Mouse (Mus musculus) cerebellum, adult 9-10 months (tissue): Measurements from ENCODE around the gene Rere.
"Not testable (repeated sequence)": the region's sequence is repeated elsewhere in the genome, so short reads cannot be mapped to it uniquely, and the experiment has no call there.

Experiments
- DNase-seq: peaks from one replicate; pipeline ENCODE4 v3.0.0; 2022

Gene Rere

GRCm38 (mm10) chr4:150472751-150473436 lies 191.4 kb downstream of the Rere start:
- no peak for DNase-seq

- DNase-seq, result no peak
These were observed 192.1 kb downstream of the Rere start for GRCm38 (mm10) chr4:150473437-150474070.

- DNase-seq, result no peak
These were observed 192.6 kb downstream of the Rere start for GRCm38 (mm10) chr4:150474086-150474485.

- no peak for DNase-seq
These were observed 194.8 kb downstream of the Rere start for GRCm38 (mm10) chr4:150476258-150476657.

GRCm38 (mm10) chr4:150478006-150478405 lies 196.6 kb downstream of the Rere start:
- DNase-seq, result no peak

GRCm38 (mm10) chr4:150483081-150483480 lies 201.6 kb downstream of the Rere start:
- DNase-seq, result not testable (repeated sequence)

GRCm38 (mm10) chr4:150486097-150486496 lies 204.7 kb downstream of the Rere start:
- DNase-seq, result no peak

GRCm38 (mm10) chr4:150487109-150487508 lies 205.7 kb downstream of the Rere start:
- DNase-seq, result no peak

- peak; percentile 85 for DNase-seq
These were observed 206.8 kb downstream of the Rere start for GRCm38 (mm10) chr4:150488096-150488748.

GRCm38 (mm10) chr4:150488767-150489166 lies 207.3 kb downstream of the Rere start:
- peak; percentile 46 for DNase-seq

GRCm38 (mm10) chr4:150490050-150490449 lies 208.6 kb downstream of the Rere start:
- peak; percentile 44 for DNase-seq

GRCm38 (mm10) chr4:150491710-150492109 lies 210.3 kb downstream of the Rere start:
- peak; percentile 19 for DNase-seq

GRCm38 (mm10) chr4:150493258-150493937 lies 212.0 kb downstream of the Rere start:
- DNase-seq, result no peak

GRCm38 (mm10) chr4:150493938-150494330 lies 212.5 kb downstream of the Rere start:
- DNase-seq, result not testable (repeated sequence)

- DNase-seq, result no peak
These were observed 214.1 kb downstream of the Rere start for GRCm38 (mm10) chr4:150495568-150495967.

GRCm38 (mm10) chr4:150504304-150505021 lies 223.0 kb downstream of the Rere start:
- no peak for DNase-seq

- DNase-seq, result no peak
These were observed 227.7 kb downstream of the Rere start for GRCm38 (mm10) chr4:150509026-150509712.

- no peak for DNase-seq
These were observed 228.6 kb downstream of the Rere start for GRCm38 (mm10) chr4:150510036-150510435.

- not testable (repeated sequence) for DNase-seq
These were observed 231.9 kb downstream of the Rere start for GRCm38 (mm10) chr4:150513387-150513786.

GRCm38 (mm10) chr4:150516201-150516600 lies 234.8 kb downstream of the Rere start:
- no peak for DNase-seq

GRCm38 (mm10) chr4:150517381-150517780 lies 235.9 kb downstream of the Rere start:
- no peak for DNase-seq

GRCm38 (mm10) chr4:150518826-150519225 lies 237.4 kb downstream of the Rere start:
- DNase-seq, result no peak
